Mouse (Mus musculus): ENCODE measurements around the gene Sbk3. TPM values are rescaled to one million over a fixed set of nuclear protein-coding genes. Genes with fewer than 3 reads are reported as not detected.
"Not testable (repeated sequence)": the region's sequence is repeated elsewhere in the genome, so short reads cannot be mapped to it uniquely, and the experiment has no call there.

The Sbk3 gene
- 0.34 TPM for polyA plus RNA-seq (2012; fragmentation: generic; extraction: Trizol)

GRCm38 (mm10) chr7:4971068-4971467, at the start of gene Sbk3:
Gene Sbk3 (minus strand): TSS chr7:4971168.
- TF ChIP-seq TCF12 (IDR thresholded peaks at IDR 0.05; ENCODE audit: insufficient read depth, poor library complexity, severe bottlenecking) = no peak
- TF ChIP-seq MYOD1 (IDR thresholded peaks at IDR 0.05; ENCODE audit: control insufficient read depth in 1 of 3, insufficient read length in 2 of 3, low read depth in 2 of 3) = no peak
- no peak for TF ChIP-seq POLR2A (IDR thresholded peaks at IDR 0.05; ENCODE audit: insufficient read length, low read depth)
- TF ChIP-seq SRF (IDR thresholded peaks at IDR 0.05; ENCODE audit: control insufficient read depth, insufficient read length, low read depth) = no peak
- TF ChIP-seq TCF3 (IDR thresholded peaks at IDR 0.05; ENCODE audit: insufficient read length, low read depth) = no peak
- no peak for TF ChIP-seq REST (IDR thresholded peaks at IDR 0.05; ENCODE audit: insufficient read depth, insufficient read length)
- no peak for TF ChIP-seq CEBPB (IDR thresholded peaks at IDR 0.05; ENCODE audit: insufficient read depth, poor library complexity, severe bottlenecking)
- TF ChIP-seq E2F4 (IDR thresholded peaks at IDR 0.05; ENCODE audit: insufficient read depth) = no peak
- no peak for TF ChIP-seq MAX (IDR thresholded peaks at IDR 0.05; ENCODE audit: low read depth)
- no peak for TF ChIP-seq POLR2AphosphoS2 (IDR thresholded peaks at IDR 0.05; ENCODE audit: insufficient read length, low read depth)
- no peak for TF ChIP-seq USF1 (IDR thresholded peaks at IDR 0.05; ENCODE audit: low read depth)
- no peak for TF ChIP-seq MYOG (IDR thresholded peaks at IDR 0.05; ENCODE audit: control insufficient read depth in 1 of 3, insufficient read depth in 1 of 3, insufficient read length in 2 of 3, low read depth in 2 of 3)
- no peaks in the 10 kb centered on the region for H3K79me2 ChIP-seq (ENCODE audit: control insufficient read depth, insufficient read depth)
- H3K27me3 ChIP-seq (ENCODE audit: control insufficient read depth, insufficient read depth, insufficient read length) = no peaks in the 10 kb centered on the region
- H3ac ChIP-seq (ENCODE audit: control insufficient read depth, insufficient read length) = no peak within 1 kb of the TSS
- H3K4me3 ChIP-seq = no peak within 1 kb of the TSS
- H3K36me3 ChIP-seq (ENCODE audit: control insufficient read depth, insufficient read depth) = no peaks in the 10 kb centered on the region
- no peak within 1 kb of the TSS for H3K4me2 ChIP-seq (ENCODE audit: low read depth)

- Histone ChIP-seq H3K4me2 (ENCODE audit: low read depth) (peak overlapping the region; percentile 88), H3ac (ENCODE audit: control insufficient read depth, insufficient read length) (peak overlapping the region; percentile 92), H3K79me2 (ENCODE audit: control insufficient read depth, insufficient read depth) (peaks cover 52% of the 10 kb centered on the region), H3K4me3 (peak overlapping the region; percentile 69), H3K36me3 (ENCODE audit: control insufficient read depth, insufficient read depth) (peaks cover 10% of the 10 kb centered on the region), H3K27me3 (ENCODE audit: control insufficient read depth, insufficient read depth, insufficient read length) (no peaks in the 10 kb centered on the region)
- TF ChIP-seq E2F4 (IDR thresholded peaks at IDR 0.05; ENCODE audit: insufficient read depth) (no peak), POLR2AphosphoS2 (IDR thresholded peaks at IDR 0.05; ENCODE audit: insufficient read length, low read depth) (no peak), MAX (IDR thresholded peaks at IDR 0.05; ENCODE audit: low read depth) (no peak), MYOD1 (IDR thresholded peaks at IDR 0.05; ENCODE audit: control insufficient read depth in 1 of 3, insufficient read length in 2 of 3, low read depth in 2 of 3) (no peak), TCF12 (IDR thresholded peaks at IDR 0.05; ENCODE audit: insufficient read depth, poor library complexity, severe bottlenecking) (no peak), TCF3 (IDR thresholded peaks at IDR 0.05; ENCODE audit: insufficient read length, low read depth) (no peak), REST (IDR thresholded peaks at IDR 0.05; ENCODE audit: insufficient read depth, insufficient read length) (no peak), USF1 (IDR thresholded peaks at IDR 0.05; ENCODE audit: low read depth) (no peak), POLR2A (IDR thresholded peaks at IDR 0.05; ENCODE audit: insufficient read length, low read depth) (no peak), MYOG (IDR thresholded peaks at IDR 0.05; ENCODE audit: control insufficient read depth in 1 of 3, insufficient read depth in 1 of 3, insufficient read length in 2 of 3, low read depth in 2 of 3) (no peak), CEBPB (IDR thresholded peaks at IDR 0.05; ENCODE audit: insufficient read depth, poor library complexity, severe bottlenecking) (no peak), SRF (IDR thresholded peaks at IDR 0.05; ENCODE audit: control insufficient read depth, insufficient read length, low read depth) (no peak)
Observed at GRCm38 (mm10) chr7:5020685-5021084, 49.7 kb upstream of the Sbk3 start.

GRCm38 (mm10) chr7:5020000-5020681, 49.2 kb upstream of the Sbk3 start, which contains the start of the genes Zfp865 and Ccdc106:
Gene Zfp865 (plus strand): TSS chr7:5020376.
Gene Ccdc106 (plus strand): TSS chr7:5020553.
- H3K4me2 ChIP-seq (ENCODE audit: low read depth) = peak within 1 kb of the TSS; percentile 88
- peak within 1 kb of the TSS; percentile 92 for H3ac ChIP-seq (ENCODE audit: control insufficient read depth, insufficient read length)
- peak; percentile 89 for TF ChIP-seq POLR2AphosphoS2 (IDR thresholded peaks at IDR 0.05; ENCODE audit: insufficient read length, low read depth)
- no peak for TF ChIP-seq CEBPB (IDR thresholded peaks at IDR 0.05; ENCODE audit: insufficient read depth, poor library complexity, severe bottlenecking)
- no peak for TF ChIP-seq TCF3 (IDR thresholded peaks at IDR 0.05; ENCODE audit: insufficient read length, low read depth)
- TF ChIP-seq MAX (IDR thresholded peaks at IDR 0.05; ENCODE audit: low read depth) = no peak
- no peak for TF ChIP-seq USF1 (IDR thresholded peaks at IDR 0.05; ENCODE audit: low read depth)
- TF ChIP-seq MYOD1 (IDR thresholded peaks at IDR 0.05; ENCODE audit: control insufficient read depth in 1 of 3, insufficient read length in 2 of 3, low read depth in 2 of 3) = no peak
- peak; percentile 18 for TF ChIP-seq SRF (IDR thresholded peaks at IDR 0.05; ENCODE audit: control insufficient read depth, insufficient read length, low read depth)
- peak in 1 of 3 experiments; percentile 7 for TF ChIP-seq MYOG (IDR thresholded peaks at IDR 0.05; ENCODE audit: control insufficient read depth in 1 of 3, insufficient read depth in 1 of 3, insufficient read length in 2 of 3, low read depth in 2 of 3)
- peak; percentile 70 for TF ChIP-seq POLR2A (IDR thresholded peaks at IDR 0.05; ENCODE audit: insufficient read length, low read depth)
- no peak for TF ChIP-seq REST (IDR thresholded peaks at IDR 0.05; ENCODE audit: insufficient read depth, insufficient read length)
- H3K4me3 ChIP-seq = peak within 1 kb of the TSS; percentile 69
- H3K27me3 ChIP-seq (ENCODE audit: control insufficient read depth, insufficient read depth, insufficient read length) = no peaks in the 10 kb centered on the region
- H3K36me3 ChIP-seq (ENCODE audit: control insufficient read depth, insufficient read depth) = peaks cover 10% of the 10 kb centered on the region
- H3K79me2 ChIP-seq (ENCODE audit: control insufficient read depth, insufficient read depth) = peaks cover 52% of the 10 kb centered on the region

- H3ac ChIP-seq (ENCODE audit: control insufficient read depth, insufficient read length); H3K27me3 ChIP-seq (ENCODE audit: control insufficient read depth, insufficient read depth, insufficient read length); H3K36me3 ChIP-seq (ENCODE audit: control insufficient read depth, insufficient read depth): not testable (repeated sequence)
- peak overlapping the region; percentile 70 for H3K4me2 ChIP-seq (ENCODE audit: low read depth)
- peak overlapping the region; percentile 69 for H3K4me3 ChIP-seq
- H3K79me2 ChIP-seq (ENCODE audit: control insufficient read depth, insufficient read depth) = peaks cover 52% of the 10 kb centered on the region
Observed at GRCm38 (mm10) chr7:5019576-5019975, 48.6 kb upstream of the Sbk3 start.

- Histone ChIP-seq H3ac (ENCODE audit: control insufficient read depth, insufficient read length) (no peak overlapping the region), H3K4me2 (ENCODE audit: low read depth) (no peak overlapping the region), H3K27me3 (ENCODE audit: control insufficient read depth, insufficient read depth, insufficient read length) (no peaks in the 10 kb centered on the region), H3K36me3 (ENCODE audit: control insufficient read depth, insufficient read depth) (no peaks in the 10 kb centered on the region), H3K79me2 (ENCODE audit: control insufficient read depth, insufficient read depth) (peaks cover 44% of the 10 kb centered on the region), H3K4me3 (no peak overlapping the region)
- TF ChIP-seq POLR2AphosphoS2 (IDR thresholded peaks at IDR 0.05; ENCODE audit: insufficient read length, low read depth) (no peak), SRF (IDR thresholded peaks at IDR 0.05; ENCODE audit: control insufficient read depth, insufficient read length, low read depth) (no peak), USF1 (IDR thresholded peaks at IDR 0.05; ENCODE audit: low read depth) (no peak), MYOG (IDR thresholded peaks at IDR 0.05; ENCODE audit: control insufficient read depth in 1 of 3, insufficient read depth in 1 of 3, insufficient read length in 2 of 3, low read depth in 2 of 3) (no peak), TCF3 (IDR thresholded peaks at IDR 0.05; ENCODE audit: insufficient read length, low read depth) (no peak)
Observed at GRCm38 (mm10) chr7:5017931-5018330, 47.0 kb upstream of the Sbk3 start.
